Mouse (Mus musculus) bone marrow macrophage, adult 2 months (primary cell): Measurements from ENCODE around the gene Ms4a6d. TPM values are rescaled to one million over a fixed set of nuclear protein-coding genes. Genes with fewer than 3 reads are reported as not detected.
"Not testable (repeated sequence)": the region's sequence is repeated elsewhere in the genome, so short reads cannot be mapped to it uniquely, and the experiment has no call there.

Source experiments
- H3K27ac ChIP-seq: 2 replicates; pipeline ENCODE4 v1.5.1; 2012; ENCODE audit warnings: low read depth, low read length; ENCODE audit not compliant: insufficient read depth
- H3K4me1 ChIP-seq: 2 replicates; pipeline ENCODE4 v1.6.1; 2012; ENCODE audit warnings: low read length; ENCODE audit not compliant: control insufficient read depth, insufficient read depth
- H3K4me3 ChIP-seq: 2 replicates; pipeline ENCODE4 v1.5.1; 2012; ENCODE audit warnings: mild to moderate bottlenecking, low read length, moderate library complexity; ENCODE audit not compliant: insufficient read depth
- CTCF ChIP-seq: IDR thresholded peaks from 2 replicates; pipeline ENCODE4 v1.5.1; 2012; ENCODE audit warnings: low read depth, mild to moderate bottlenecking, low read length, moderate library complexity
- POLR2A ChIP-seq: IDR thresholded peaks from 2 replicates; pipeline ENCODE4 v1.6.1; 2012; ENCODE audit warnings: mild to moderate bottlenecking, low read depth, low read length, borderline replicate concordance
- polyA plus RNA-seq: library from polyadenylated mRNA; stranded (reverse); fragments of >200 nt; gene quantifications from 2 replicates; pipeline ENCODE4 v1.2.4, GENCODE M21; 2012; ENCODE audit not compliant: missing spikeins, insufficient read depth, insufficient read length

The Ms4a6d gene
- polyA plus RNA-seq, 1 experiment, result 344 TPM

- Histone ChIP-seq H3K4me1 (peaks cover 16% of the 10 kb centered on the region), H3K27ac (no peak overlapping the region), H3K4me3 (no peak overlapping the region)
- TF ChIP-seq CTCF, result no peak
- no peak for TF ChIP-seq POLR2A
Measured at GRCm38 (mm10) chr19:11589205-11589604, 15.4 kb downstream of the Ms4a6d start.

- Histone ChIP-seq H3K27ac (no peak overlapping the region), H3K4me3 (no peak overlapping the region), H3K4me1 (no peaks in the 10 kb centered on the region)
- no peak for TF ChIP-seq POLR2A
- TF ChIP-seq CTCF, result no peak
Measured at GRCm38 (mm10) chr19:11574965-11575364, 29.7 kb downstream of the Ms4a6d start.

DNA sequence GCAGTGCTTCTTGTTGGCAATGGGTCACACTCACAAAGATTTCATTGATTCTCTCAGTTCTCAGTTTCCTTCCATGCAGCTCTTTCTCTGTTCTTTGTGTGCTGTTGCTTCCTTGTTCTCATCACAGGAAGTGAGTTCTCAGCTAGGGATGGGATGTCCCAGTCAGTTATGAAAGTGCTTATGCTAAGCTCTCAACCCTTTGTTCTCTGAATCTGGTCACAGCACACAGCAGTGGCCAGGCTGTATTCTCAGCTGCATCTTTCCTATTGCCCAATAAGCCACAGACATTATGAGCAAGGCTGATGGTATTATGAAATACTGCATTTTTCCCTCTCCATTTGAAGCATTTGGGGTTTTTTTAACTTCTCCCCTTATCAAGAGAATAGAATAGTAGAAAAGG is 45.1 kb downstream of the Ms4a6d start:
- H3K4me1 ChIP-seq, result peaks cover 11% of the 10 kb centered on the region
- peak overlapping the region; percentile 69 for H3K27ac ChIP-seq
- H3K4me3 ChIP-seq, result not testable (repeated sequence)

- TF ChIP-seq CTCF (no peak), POLR2A (no peak)
- Histone ChIP-seq H3K27ac (no peak overlapping the region), H3K4me3 (no peak overlapping the region), H3K4me1 (peaks cover 9% of the 10 kb centered on the region; the same call in 1 of the 2 replicates)
Measured at GRCm38 (mm10) chr19:11554726-11555125, 49.9 kb downstream of the Ms4a6d start.

DNA sequence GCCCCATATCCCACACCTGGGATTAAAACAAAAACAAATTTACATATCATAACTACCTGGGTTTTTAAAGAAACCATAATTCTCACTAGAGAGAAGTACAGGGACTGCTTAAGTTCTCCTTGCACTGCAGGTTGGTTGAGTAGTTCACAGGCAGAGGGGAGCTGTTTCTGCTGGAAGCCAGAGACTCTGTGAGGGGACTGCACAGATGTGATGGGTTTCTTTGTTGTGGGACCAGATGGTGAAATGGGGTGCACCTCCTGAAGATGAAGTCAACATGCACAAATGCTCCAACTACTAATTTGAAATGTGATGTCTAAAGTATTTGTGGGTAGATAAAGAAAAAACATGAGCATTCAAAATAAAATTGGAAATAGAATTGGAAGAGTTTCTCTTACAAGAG is 56.7 kb downstream of the Ms4a6d start:
- Histone ChIP-seq H3K27ac (no peak overlapping the region), H3K4me1 (no peaks in the 10 kb centered on the region), H3K4me3 (no peak overlapping the region)
- no peak for TF ChIP-seq POLR2A
- no peak for TF ChIP-seq CTCF

GRCm38 (mm10) chr19:11544383-11544782 is 60.3 kb downstream of the Ms4a6d start:
- not testable (repeated sequence) for H3K4me3 ChIP-seq, H3K4me1 ChIP-seq, H3K27ac ChIP-seq

GRCm38 (mm10) chr19:11540166-11540821 is 64.4 kb downstream of the Ms4a6d start:
- H3K4me1 ChIP-seq, H3K4me3 ChIP-seq: not testable (repeated sequence)
- peak overlapping the region; percentile 16 for H3K27ac ChIP-seq

DNA sequence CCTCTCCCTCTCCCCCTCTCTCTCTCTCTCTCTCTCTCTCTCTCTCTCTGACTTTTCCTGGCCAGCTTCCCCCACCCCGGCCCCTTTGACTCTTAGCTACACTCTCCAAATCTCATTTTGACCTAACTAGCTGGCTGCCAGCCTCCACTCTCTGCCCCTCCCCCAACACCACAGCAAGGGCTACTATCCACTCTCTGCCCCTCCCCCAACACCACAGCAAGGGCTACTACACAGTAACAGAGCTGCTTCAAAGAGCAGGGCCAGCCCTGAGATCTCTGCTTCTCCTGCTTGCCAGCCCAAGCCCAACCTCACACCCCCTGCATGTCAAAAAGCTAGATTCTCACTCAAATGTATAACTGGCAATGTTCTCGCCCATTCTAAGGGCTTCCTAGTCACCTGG is 67.3 kb downstream of the Ms4a6d start:
- peaks cover 16% of the 10 kb centered on the region for H3K4me1 ChIP-seq
- H3K27ac ChIP-seq, result no peak overlapping the region

More for the DNA sequence above, 67.3 kb downstream of the Ms4a6d start:
- TF ChIP-seq POLR2A, result no peak
- TF ChIP-seq CTCF, result no peak
- no peak overlapping the region for H3K4me3 ChIP-seq

Other genes with a start within 250 kb of the Ms4a6d start
- 434 TPM in 2 replicates for gene Ms4a4a, start 229.3 kb downstream of the Ms4a6d start, polyA plus RNA-seq
- gene Ms4a4c, start 200.1 kb downstream of the Ms4a6d start, polyA plus RNA-seq, result 49.2 and 54.0 TPM in 2 replicates
- gene Ms4a4b, start 161.3 kb downstream of the Ms4a6d start, polyA plus RNA-seq, result 5.6 and 8.4 TPM in 2 replicates
- gene Ms4a6c, start 135.5 kb downstream of the Ms4a6d start, polyA plus RNA-seq, result 610 and 628 TPM in 2 replicates
- gene Gm8369, start 118.9 kb downstream of the Ms4a6d start, polyA plus RNA-seq, result 13.4 and 15.4 TPM in 2 replicates
- 338 and 351 TPM in 2 replicates for gene Ms4a6b, start 88.3 kb downstream of the Ms4a6d start, polyA plus RNA-seq
- not detected in 2 replicates for gene Ms4a4d, start 68.0 kb downstream of the Ms4a6d start, polyA plus RNA-seq
- not detected in 2 replicates for gene Ms4a2, start 18.9 kb upstream of the Ms4a6d start, polyA plus RNA-seq
- not detected in 2 replicates for gene Ms4a3, start 36.0 kb upstream of the Ms4a6d start, polyA plus RNA-seq
- not detected in 2 replicates for gene Oosp2, start 55.7 kb upstream of the Ms4a6d start, polyA plus RNA-seq
- not detected in 2 replicates for gene Oosp1, start 86.3 kb upstream of the Ms4a6d start, polyA plus RNA-seq
- gene Oosp3, start 92.2 kb upstream of the Ms4a6d start, polyA plus RNA-seq, result not detected in 2 replicates
- not detected in 2 replicates for gene Gif, start 142.7 kb upstream of the Ms4a6d start, polyA plus RNA-seq
- 19.2 and 20.8 TPM in 2 replicates for gene Mrpl16, start 165.5 kb upstream of the Ms4a6d start, polyA plus RNA-seq
- gene Stx3, start 214.6 kb upstream of the Ms4a6d start, polyA plus RNA-seq, result 23.1 and 28.0 TPM in 2 replicates
- not detected in 2 replicates for gene Olfr1417, start 234.4 kb upstream of the Ms4a6d start, polyA plus RNA-seq